Mouse (Mus musculus) kidney, embryonic 14.5 days (tissue): Measurements from ENCODE around the gene Col16a1. TPM values are rescaled to one million over a fixed set of nuclear protein-coding genes. Genes with fewer than 3 reads are reported as not detected.

ENCODE experiments used
- ATAC-seq: fragments of 200-750 bp; cut with Nextera tagmentation; 2 replicates; pipeline ENCODE4 v1.8.0; 2017; ENCODE audit warnings: moderate number of reproducible peaks, mild to moderate bottlenecking, moderate TSS enrichment, moderate library complexity; ENCODE audit not compliant: low FRiP score, low TSS enrichment
- H3K27ac ChIP-seq: fragments of 300-500 bp; sonication (generic); 2 replicates; pipeline ENCODE4 v1.5.1; 2014; ENCODE audit warnings: low read depth, mild to moderate bottlenecking, low read length, moderate library complexity, mixed read lengths
- H3K27me3 ChIP-seq: fragments of 300-500 bp; sonication (generic); 2 replicates; pipeline ENCODE4 v1.6.1; 2014; ENCODE audit warnings: mild to moderate bottlenecking, low read length; ENCODE audit not compliant: control insufficient read depth, insufficient read depth
- H3K36me3 ChIP-seq: fragments of 300-500 bp; sonication (generic); 2 replicates; pipeline ENCODE4 v1.6.1; 2014; ENCODE audit warnings: low read length, mixed read lengths; ENCODE audit not compliant: control insufficient read depth, insufficient read depth
- H3K4me1 ChIP-seq: fragments of 300-500 bp; sonication (generic); 2 replicates; pipeline ENCODE4 v1.6.1; 2014; ENCODE audit warnings: low read length, mixed read lengths; ENCODE audit not compliant: control insufficient read depth, insufficient read depth
- H3K4me2 ChIP-seq: fragments of 300-500 bp; sonication (generic); replicated peaks from 2 replicates; pipeline ENCODE4 v1.6.1; 2014; ENCODE audit warnings: low read depth, mild to moderate bottlenecking, low read length
- H3K4me3 ChIP-seq: fragments of 300-500 bp; sonication (generic); 2 replicates; pipeline ENCODE4 v1.5.1; 2014; ENCODE audit warnings: mild to moderate bottlenecking, low read length
- H3K9ac ChIP-seq: fragments of 300-500 bp; sonication (generic); 2 replicates; pipeline ENCODE4 v1.6.1; 2014; ENCODE audit warnings: low read depth, mild to moderate bottlenecking, low read length, moderate library complexity
- H3K9me3 ChIP-seq: fragments of 300-500 bp; sonication (generic); 2 replicates; pipeline ENCODE4 v1.6.1; 2016; ENCODE audit warnings: low read length; ENCODE audit not compliant: control insufficient read depth
- WGBS: fragments of 180-500 bp; shearing (Covaris S2); extraction: QIAGEN DNeasy Blood & Tissue Kit; methylation state at CpG from one replicate; pipeline ENCODE4 v1.1.7; 2014; 5-methylcytosine and 5-hydroxymethylcytosine counted together
- polyA plus RNA-seq: library from polyadenylated mRNA; unstranded; fragments of >200 nt; fragmentation: Nextera tagmentation; extraction: Ambion mirVana; gene quantifications from 2 replicates; pipeline ENCODE4 v1.2.1, GENCODE M21; 2014

Gene Col16a1
- polyA plus RNA-seq, 1 experiment from 2014 or later, result 27.6 TPM

- Histone ChIP-seq H3K4me2 (no peak overlapping the region), H3K9me3 (0 out of 2 replicates have a peak, but pooled peaks cover 2% of the 10 kb centered on the region), H3K27ac (no peak overlapping the region), H3K4me1 (peaks cover 13% of the 10 kb centered on the region), H3K36me3 (no peaks in the 10 kb centered on the region; the same call in 1 of the 2 replicates), H3K9ac (no peak overlapping the region), H3K4me3 (no peak overlapping the region), H3K27me3 (no peaks in the 10 kb centered on the region)
- WGBS, result 89% methylated on average over 3 of the region's 3 CpGs
- ATAC-seq, result no peak
Observed at GRCm38 (mm10) chr4:130052283-130052682, 4.6 kb downstream of the Col16a1 start.

GRCm38 (mm10) chr4:130053111-130053510 is 5.5 kb downstream of the Col16a1 start:
- Histone ChIP-seq H3K27ac (no peak overlapping the region), H3K4me3 (no peak overlapping the region)

GRCm38 (mm10) chr4:130054727-130055126 is 7.1 kb downstream of the Col16a1 start:
- no peak overlapping the region for H3K27ac ChIP-seq
- 0 out of 2 replicates have a peak, but pooled peaks cover 2% of the 10 kb centered on the region for H3K9me3 ChIP-seq
- peaks cover 3% of the 10 kb centered on the region; the same call in 1 of the 2 replicates for H3K36me3 ChIP-seq
- H3K9ac ChIP-seq, result no peak overlapping the region
- 50% methylated on average over 1 of the region's 1 CpGs for WGBS
- H3K27me3 ChIP-seq, result no peaks in the 10 kb centered on the region
- H3K4me3 ChIP-seq, result no peak overlapping the region
- H3K4me1 ChIP-seq, result peaks cover 5% of the 10 kb centered on the region
- no peak for ATAC-seq
- no peak overlapping the region for H3K4me2 ChIP-seq

More at GRCm38 (mm10) chr4:130053111-130053510, 5.5 kb downstream of the Col16a1 start:
- Histone ChIP-seq H3K4me1 (peaks cover 7% of the 10 kb centered on the region), H3K36me3 (no peaks in the 10 kb centered on the region; the same call in 1 of the 2 replicates), H3K9me3 (0 out of 2 replicates have a peak, but pooled peaks cover 2% of the 10 kb centered on the region), H3K9ac (no peak overlapping the region), H3K4me2 (no peak overlapping the region), H3K27me3 (no peaks in the 10 kb centered on the region)
- WGBS, result 92% methylated on average over 9 of the region's 9 CpGs
- ATAC-seq, result no peak

DNA sequence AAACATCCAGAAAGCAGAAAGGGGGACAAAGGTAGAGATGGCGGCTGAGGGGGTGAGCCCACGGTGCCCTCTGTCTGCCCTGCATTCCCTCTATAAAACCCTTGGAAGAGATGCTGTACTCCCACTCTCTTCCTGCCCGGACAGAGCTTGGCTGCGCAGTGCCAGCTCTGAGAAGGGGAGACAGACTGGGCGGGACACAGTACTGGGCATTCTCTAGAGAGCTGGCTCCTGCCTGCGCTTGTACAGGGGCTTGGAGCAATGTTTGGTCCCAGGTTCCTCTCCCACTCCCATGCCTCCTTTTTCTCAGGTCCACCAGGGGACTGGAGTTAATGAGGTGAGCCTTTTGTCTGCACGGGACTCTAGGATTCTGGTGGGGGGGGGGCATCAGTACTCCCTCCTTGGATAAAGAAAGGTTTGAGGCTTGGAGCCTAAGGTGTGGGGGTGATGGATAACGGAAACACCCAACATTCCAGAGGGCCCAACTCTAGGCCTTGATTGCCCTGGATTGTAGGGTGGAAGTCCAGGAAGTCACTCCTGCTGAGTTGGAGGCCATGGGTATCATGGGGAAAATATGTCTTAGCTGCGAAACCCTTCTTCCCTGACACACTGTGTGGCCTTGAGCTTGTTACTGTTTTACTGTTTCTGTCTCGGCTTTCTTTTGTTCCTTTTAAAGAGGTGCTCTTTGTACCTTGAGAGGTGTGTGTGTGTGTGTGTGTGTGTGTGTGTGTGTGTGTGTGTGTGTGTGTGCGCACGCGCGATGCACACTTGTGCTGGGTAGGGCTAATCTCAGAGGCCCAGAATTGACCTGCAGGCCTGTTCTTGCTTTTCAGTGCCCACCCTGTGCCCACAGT is 7.7 kb downstream of the Col16a1 start:
- Histone ChIP-seq H3K4me1 (no peaks in the 10 kb centered on the region; the same call in 1 of the 2 replicates), H3K4me3 (no peak overlapping the region), H3K27ac (no peak overlapping the region), H3K27me3 (no peaks in the 10 kb centered on the region), H3K4me2 (no peak overlapping the region), H3K36me3 (peaks cover 3% of the 10 kb centered on the region; the same call in 1 of the 2 replicates), H3K9ac (no peak overlapping the region), H3K9me3 (0 out of 2 replicates have a peak, but pooled peaks cover 2% of the 10 kb centered on the region)
- 75% methylated on average over 14 of the region's 14 CpGs for WGBS
- no peak for ATAC-seq

- H3K9me3 ChIP-seq, result 0 out of 2 replicates have a peak, but pooled peaks cover 2% of the 10 kb centered on the region
- H3K27ac ChIP-seq, result no peak overlapping the region
- H3K4me1 ChIP-seq, result no peaks in the 10 kb centered on the region
- no peak overlapping the region for H3K9ac ChIP-seq
- peaks cover 3% of the 10 kb centered on the region; the same call in 1 of the 2 replicates for H3K36me3 ChIP-seq
- no peak for ATAC-seq
- H3K4me2 ChIP-seq, result no peak overlapping the region
- no peaks in the 10 kb centered on the region for H3K27me3 ChIP-seq
- H3K4me3 ChIP-seq, result no peak overlapping the region
- 48% methylated on average over 3 of the region's 3 CpGs for WGBS
Observed at GRCm38 (mm10) chr4:130056011-130056322, 8.3 kb downstream of the Col16a1 start.

GRCm38 (mm10) chr4:130056471-130056870 is 8.8 kb downstream of the Col16a1 start:
- H3K27ac ChIP-seq, result no peak overlapping the region
- no peak overlapping the region for H3K9ac ChIP-seq
- no peak overlapping the region for H3K4me3 ChIP-seq
- no peaks in the 10 kb centered on the region for H3K4me1 ChIP-seq
- peaks cover 3% of the 10 kb centered on the region; the same call in 1 of the 2 replicates for H3K36me3 ChIP-seq
- H3K4me2 ChIP-seq, result no peak overlapping the region
- ATAC-seq, result no peak
- H3K9me3 ChIP-seq, result 0 out of 2 replicates have a peak, but pooled peaks cover 2% of the 10 kb centered on the region
- H3K27me3 ChIP-seq, result no peaks in the 10 kb centered on the region
- WGBS, result 60% methylated on average over 3 of the region's 3 CpGs

DNA sequence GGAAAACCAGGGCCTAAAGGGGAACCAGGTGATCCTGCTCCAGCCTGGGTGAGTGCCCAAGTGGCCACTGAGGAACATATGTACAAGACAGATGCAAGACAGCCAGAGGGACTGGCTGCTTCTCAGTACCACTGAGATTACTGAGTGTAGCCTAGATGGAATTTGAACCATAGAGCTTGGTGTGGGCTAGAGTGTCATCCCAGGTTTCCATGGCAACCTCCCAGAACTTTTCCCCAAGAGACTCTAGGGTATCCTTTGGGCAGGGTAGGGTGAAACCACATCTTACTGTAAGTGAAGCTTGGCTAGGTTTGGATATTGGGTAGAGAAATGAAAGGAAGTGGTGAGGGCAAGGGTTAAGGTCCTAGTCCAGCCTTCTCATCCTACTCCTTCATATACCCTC is 13.3 kb downstream of the Col16a1 start:
- Histone ChIP-seq H3K36me3 (peaks cover 3% of the 10 kb centered on the region; the same call in 1 of the 2 replicates), H3K4me1 (no peaks in the 10 kb centered on the region), H3K9ac (no peak overlapping the region), H3K4me3 (no peak overlapping the region), H3K27ac (no peak overlapping the region), H3K9me3 (no peaks in the 10 kb centered on the region), H3K27me3 (no peaks in the 10 kb centered on the region), H3K4me2 (no peak overlapping the region)
- ATAC-seq, result no peak

DNA sequence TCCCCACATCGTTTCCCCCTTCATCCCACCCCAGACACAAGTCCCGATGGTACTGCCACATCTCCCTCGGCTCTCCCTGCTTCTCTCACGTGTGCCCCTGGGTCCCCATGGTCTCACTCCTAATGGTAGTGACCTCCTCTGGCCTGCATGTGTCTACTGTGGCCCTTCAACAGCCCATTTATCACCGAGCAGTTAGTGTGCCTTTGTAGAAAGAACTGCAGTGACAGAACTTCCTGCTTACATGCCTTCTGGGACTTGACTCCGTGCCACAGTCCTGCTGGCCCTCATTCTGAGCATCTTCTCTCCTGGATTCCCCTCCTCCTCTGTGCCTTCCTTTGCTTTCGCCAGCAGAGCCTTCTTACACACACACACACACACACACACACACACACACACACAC is 15.6 kb downstream of the Col16a1 start:
- no peak for ATAC-seq
- H3K27me3 ChIP-seq, result no peaks in the 10 kb centered on the region

GRCm38 (mm10) chr4:130066816-130067215 is 19.2 kb downstream of the Col16a1 start:
- WGBS, result 15% methylated on average over 8 of the region's 8 CpGs
- Histone ChIP-seq H3K4me2 (no peak overlapping the region), H3K27ac (no peak overlapping the region), H3K36me3 (no peaks in the 10 kb centered on the region), H3K9ac (no peak overlapping the region), H3K4me1 (no peaks in the 10 kb centered on the region), H3K4me3 (no peak overlapping the region), H3K9me3 (no peaks in the 10 kb centered on the region), H3K27me3 (no peaks in the 10 kb centered on the region)
- ATAC-seq, result no peak

More for the DNA sequence above, 15.6 kb downstream of the Col16a1 start:
- Histone ChIP-seq H3K4me1 (no peaks in the 10 kb centered on the region), H3K36me3 (peaks cover 3% of the 10 kb centered on the region; the same call in 1 of the 2 replicates), H3K4me2 (no peak overlapping the region), H3K9ac (no peak overlapping the region), H3K9me3 (no peaks in the 10 kb centered on the region), H3K27ac (no peak overlapping the region), H3K4me3 (no peak overlapping the region)
- WGBS, result 53% methylated on average over 7 of the region's 7 CpGs
